Mouse (Mus musculus) urinary bladder, postnatal 36 days (tissue): Measurements from ENCODE around the gene Btn2a2.

ENCODE experiments used
- DNase-seq, 2 experiments: peaks; one replicate each; pipeline ENCODE4 v3.0.0; 2022; ENCODE audit warnings: low spot score in 2 of 2, mixed read lengths in 1 of 2

The Btn2a2 gene

DNA sequence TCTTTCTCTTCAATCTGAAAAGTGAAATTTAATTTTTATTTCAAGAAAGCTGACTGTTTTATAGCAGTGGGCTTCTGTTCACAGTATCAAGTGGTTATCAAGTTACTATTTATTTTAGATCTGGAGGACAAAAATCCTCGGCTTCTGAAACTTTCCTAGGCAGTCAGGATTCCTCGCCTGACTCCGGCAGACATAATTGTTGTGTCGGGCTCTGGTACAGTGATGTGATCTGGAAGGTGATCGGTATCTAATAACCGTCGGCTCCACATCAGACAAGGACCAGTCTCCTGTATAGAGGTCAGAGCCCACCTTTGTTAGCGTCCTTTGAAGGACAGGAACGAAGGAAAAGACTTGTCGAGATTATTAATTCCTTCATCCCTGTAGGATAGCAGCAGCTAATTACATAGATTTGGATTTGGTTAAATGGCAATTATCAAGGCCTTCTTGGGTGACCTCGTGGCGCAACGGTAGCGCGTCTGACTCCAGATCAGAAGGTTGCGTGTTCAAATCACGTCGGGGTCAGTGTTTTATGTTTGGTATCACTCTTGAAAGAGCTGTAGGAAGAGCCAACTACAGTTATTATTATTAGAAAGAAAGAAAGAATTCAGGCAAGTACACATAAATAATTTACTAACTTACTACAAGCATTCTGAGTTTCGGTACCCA, 9.1 kb upstream of the Btn2a2 start:
- no peak for DNase-seq

DNA sequence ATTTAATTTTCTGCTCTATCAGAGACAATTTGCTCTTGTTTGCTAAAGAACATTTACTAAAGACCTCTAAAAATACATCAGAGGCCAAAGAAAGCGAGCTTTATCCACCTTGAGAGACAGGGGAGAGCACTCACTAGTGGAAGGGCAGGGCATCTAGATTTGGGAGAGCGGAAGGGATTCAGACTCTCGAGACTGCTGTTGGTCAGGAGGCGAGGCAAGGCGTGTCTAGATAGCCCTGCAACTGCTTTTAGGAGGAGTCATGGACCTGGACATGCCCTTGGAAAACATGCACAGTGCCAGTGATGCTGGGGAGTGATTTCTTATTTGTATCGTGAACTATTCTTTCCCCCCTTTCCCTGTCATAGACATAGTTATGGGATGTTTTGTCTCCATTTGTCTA, 6.9 kb upstream of the Btn2a2 start:
- DNase-seq, result no peak

DNA sequence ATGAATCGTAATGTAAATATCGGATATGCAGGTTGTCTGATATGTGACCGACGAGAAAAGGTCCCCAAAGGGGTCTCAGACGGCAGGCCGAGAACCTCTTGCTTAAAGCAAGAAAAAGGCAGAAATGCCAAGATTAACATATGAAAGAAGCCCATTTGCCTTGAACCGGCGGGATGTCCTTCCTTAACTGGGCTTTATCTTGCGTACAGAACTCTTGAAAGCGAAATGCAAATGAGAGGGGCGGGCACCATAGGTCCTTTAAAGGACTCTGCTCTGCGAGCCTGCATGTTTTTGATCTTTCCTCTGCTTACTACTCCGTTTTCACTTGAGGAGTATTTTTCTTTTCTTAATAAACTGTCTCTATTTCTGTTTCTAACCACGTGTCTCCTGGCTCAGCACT, 3.3 kb upstream of the Btn2a2 start:
- DNase-seq, result no peak

DNA sequence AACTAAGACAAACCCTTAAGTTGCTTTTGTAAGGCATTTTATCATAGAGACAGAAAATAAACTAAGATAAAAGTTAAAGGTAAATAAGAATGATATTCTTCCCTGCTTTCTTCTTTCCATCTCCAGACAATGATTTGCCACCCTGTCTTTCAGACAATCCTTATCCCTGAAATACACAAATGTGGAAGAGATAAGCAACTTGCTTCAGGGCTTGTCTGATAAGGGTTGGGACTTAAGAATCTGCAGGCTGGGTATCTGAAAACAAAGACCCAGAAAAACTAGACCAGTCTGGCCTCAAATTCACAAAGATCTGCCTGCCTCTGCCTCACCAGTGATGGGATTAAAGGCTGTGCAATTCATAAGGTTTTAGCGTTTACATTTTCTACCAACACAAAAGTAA, 2.6 kb upstream of the Btn2a2 start:
- DNase-seq, result no peak

GRCm38 (mm10) chr13:23490863-23491262, 2.2 kb upstream of the Btn2a2 start:
- DNase-seq, result no peak

- no peak for DNase-seq
Measured at GRCm38 (mm10) chr13:23485271-23485670, 3.4 kb downstream of the Btn2a2 start.

DNA sequence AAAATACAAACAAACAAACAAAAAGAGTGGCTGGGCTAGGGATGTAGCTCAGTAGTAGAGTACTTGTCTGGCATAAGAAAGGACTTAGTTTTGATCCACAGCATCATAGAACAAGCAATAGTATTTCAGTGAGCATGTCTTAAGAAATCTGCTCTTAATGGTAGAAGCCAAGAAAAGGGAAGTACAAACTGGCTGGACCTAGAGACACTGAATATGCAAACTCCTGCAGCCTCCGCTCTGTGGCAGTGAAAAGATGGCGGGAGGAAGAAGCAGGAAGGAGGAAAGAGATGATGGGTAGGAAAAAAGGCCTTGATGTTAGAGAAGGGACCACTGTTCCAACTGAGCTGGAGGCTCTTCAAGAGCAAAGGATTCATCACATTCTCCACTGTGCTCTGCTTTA, 5.5 kb downstream of the Btn2a2 start:
- DNase-seq, result no peak

- DNase-seq, result no peak
Measured at GRCm38 (mm10) chr13:23475658-23476057, 13.0 kb downstream of the Btn2a2 start.

- peak; percentile 36 to 43 for DNase-seq
Measured at GRCm38 (mm10) chr13:23466911-23467310, 21.7 kb downstream of the Btn2a2 start.

GRCm38 (mm10) chr13:23466306-23466705, 22.4 kb downstream of the Btn2a2 start:
- DNase-seq, result no peak

GRCm38 (mm10) chr13:23465600-23466109, 23.0 kb downstream of the Btn2a2 start, which contains the start of gene Btn1a1:
Gene Btn1a1 (minus strand): TSS chr13:23465901.
- DNase-seq, result no peak

GRCm38 (mm10) chr13:23464841-23465366, 23.8 kb downstream of the Btn2a2 start:
- no peak for DNase-seq

- peak in 1 of 2 experiments; percentile 5 for DNase-seq
Measured at GRCm38 (mm10) chr13:23464224-23464637, 24.4 kb downstream of the Btn2a2 start.

DNA sequence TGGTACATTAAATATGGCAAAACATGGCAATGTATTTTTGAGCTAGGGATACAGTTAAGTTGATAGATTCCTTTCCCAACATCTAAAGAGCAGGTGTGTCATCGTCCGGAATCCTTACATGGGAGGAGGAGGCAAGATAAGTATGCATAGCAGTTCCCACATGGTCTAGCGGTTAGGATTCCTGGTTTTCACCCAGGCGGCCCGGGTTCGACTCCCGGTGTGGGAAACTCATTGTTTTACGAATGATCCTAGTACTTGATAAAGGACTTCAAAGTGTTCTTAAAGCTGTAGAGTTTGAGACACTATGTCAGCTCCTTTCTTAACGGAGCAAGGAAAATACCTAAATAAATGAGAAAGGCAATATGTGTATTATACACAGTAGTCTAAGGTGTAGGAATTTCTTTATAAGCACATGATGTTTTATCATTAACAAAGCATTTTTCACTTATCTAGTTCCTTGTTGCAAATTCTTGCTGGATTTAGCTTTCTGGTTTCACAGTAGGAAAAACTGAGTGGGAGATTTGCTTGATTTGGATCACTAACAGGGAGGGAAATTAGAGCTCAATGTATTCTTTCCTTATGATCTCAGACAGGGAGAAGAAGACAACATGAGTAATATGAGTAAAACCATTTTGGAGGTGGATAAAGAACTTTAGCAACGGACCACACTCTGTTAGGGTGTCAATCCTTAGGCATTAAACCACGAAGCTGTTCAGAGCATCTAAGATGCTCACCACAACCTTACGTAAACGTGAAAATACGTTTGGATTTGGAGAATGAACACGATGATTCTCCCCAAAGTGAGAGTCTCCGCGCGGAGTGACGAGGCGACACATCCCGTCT, 25.1 kb downstream of the Btn2a2 start:
- peak in 1 of 2 experiments; percentile 54 for DNase-seq

DNA sequence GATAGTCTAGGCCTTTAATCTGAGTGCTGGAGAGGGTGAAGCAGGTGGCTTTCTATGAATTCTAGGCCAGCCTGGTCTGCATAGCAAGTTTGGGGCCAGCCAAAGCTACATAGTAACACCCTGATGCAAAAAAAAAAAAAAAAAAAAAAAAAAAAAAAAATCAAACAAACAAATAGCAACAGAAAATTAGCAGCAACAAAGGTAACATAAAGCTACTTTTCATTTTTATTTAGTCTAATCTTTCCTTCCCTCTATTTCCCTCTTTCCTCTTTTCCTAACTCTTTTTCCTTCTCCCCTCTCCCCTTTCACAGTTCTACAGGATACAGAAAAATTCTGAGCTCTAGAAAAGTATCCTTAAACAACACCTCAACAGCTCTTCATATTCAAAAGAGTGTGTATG, 26.0 kb downstream of the Btn2a2 start:
- no peak for DNase-seq

- no peak for DNase-seq
Measured at GRCm38 (mm10) chr13:23462063-23462462, 26.6 kb downstream of the Btn2a2 start.

GRCm38 (mm10) chr13:23459264-23459846, 29.3 kb downstream of the Btn2a2 start:
- no peak for DNase-seq

GRCm38 (mm10) chr13:23453926-23454325, 34.7 kb downstream of the Btn2a2 start:
- DNase-seq, result no peak

DNA sequence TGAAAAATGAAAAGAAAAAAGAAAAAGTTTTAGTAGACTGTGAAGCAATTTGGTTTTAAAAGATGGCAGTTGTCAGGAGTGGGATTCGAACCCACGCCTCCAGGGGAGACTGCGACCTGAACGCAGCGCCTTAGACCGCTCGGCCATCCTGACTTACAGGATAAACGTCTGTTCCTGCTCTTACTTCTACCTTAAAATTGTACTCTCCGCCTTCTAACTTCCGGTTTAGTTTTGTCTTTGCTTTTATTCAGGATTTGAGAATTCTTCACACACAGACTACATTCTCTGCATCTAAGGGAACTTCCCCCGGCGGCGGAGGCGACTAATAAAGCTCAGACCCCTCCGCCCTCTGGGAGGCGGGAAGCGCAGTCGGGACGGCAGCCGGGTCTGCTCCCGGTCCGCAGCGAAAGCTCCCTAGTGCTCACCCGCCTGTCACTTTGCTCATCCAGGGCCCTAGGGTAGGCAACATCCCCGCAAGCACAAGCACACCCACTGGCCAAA, 35.2 kb downstream of the Btn2a2 start:
- peak; percentile 72 to 74 for DNase-seq

DNA sequence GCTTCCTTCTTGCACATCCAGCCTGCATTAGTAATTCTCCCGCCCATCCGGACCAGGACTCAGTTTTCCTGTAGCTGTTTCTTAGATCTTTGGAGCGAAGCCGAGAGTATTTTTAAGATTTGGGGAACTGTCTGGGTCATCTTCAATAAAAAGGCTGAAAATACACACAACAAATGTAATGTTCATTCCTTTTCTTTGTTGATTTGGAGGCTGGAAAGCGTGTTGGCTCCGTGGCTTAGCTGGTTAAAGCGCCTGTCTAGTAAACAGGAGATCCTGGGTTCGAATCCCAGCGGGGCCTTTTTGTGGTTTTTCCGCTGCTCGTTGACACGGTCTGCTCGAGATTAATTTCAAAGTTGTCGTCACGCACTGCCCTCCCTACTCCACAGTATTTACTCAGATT, 38.3 kb downstream of the Btn2a2 start:
- DNase-seq, result peak; percentile 67 to 74

DNA sequence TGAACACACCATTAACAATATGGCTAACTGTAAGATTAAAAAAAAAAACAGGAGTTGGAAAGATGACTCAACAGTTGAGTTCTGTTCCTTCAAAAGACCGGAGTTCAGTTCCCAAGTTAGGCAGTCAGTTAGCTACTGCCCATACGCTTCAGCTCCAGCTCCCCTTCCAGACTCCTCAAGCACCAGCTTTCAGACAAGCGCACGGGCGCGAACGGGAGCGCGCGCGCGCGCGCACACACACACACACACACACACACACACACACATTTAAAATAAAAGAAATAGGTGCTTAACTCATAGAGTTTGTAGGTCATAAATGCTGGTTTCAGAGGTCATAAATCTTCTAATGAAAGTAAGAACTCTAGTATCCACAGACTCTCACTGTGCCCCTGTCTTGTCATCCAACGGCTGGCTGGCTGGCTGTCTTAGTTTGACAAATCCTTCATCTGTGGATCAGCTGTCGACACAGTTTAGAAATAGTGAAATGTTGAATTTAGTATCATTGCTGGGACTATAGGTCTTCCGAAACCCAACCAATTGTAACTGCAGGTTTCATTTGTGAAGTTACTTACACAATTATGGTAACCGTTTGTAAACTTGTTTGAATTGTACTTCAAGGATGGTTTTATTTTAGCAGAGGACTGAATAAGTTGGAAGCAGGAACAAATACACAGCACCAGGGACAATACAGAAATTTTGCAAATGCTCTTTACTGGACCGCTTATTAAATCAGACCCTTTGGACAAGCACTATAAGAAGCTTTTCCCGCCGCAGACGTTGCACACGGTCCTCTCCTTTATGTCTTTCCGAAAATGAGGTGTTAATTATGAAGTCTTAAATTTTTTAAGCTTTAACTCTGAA, 39.2 kb downstream of the Btn2a2 start:
- DNase-seq, result no peak
